Mouse (Mus musculus): ENCODE data around the gene Mustn1.

Mustn1 gene

GRCm38 (mm10) chr14:30880811-30881717 is 2.1 kb downstream of the Mustn1 start:
- peak; percentile 70 to 76 for DNase-seq

- DNase-seq = no peak
Observed at GRCm38 (mm10) chr14:30881718-30882108, 2.7 kb downstream of the Mustn1 start.

- DNase-seq = no peak
Observed at GRCm38 (mm10) chr14:30885298-30885697, 6.3 kb downstream of the Mustn1 start.

- no peak for DNase-seq
Observed at GRCm38 (mm10) chr14:30886204-30886603, 7.2 kb downstream of the Mustn1 start, which contains the start of gene Itih4. TSS of gene Itih4 (plus strand) at chr14:30886476.

- peak; percentile 87 to 93 for DNase-seq
Observed at GRCm38 (mm10) chr14:30888271-30888732, 9.3 kb downstream of the Mustn1 start.

- DNase-seq = no peak
Observed at GRCm38 (mm10) chr14:30899972-30900371, 21.0 kb downstream of the Mustn1 start.

- DNase-seq = no peak
Observed at GRCm38 (mm10) chr14:30902628-30903027, 23.6 kb downstream of the Mustn1 start.

- DNase-seq = no peak
Observed at GRCm38 (mm10) chr14:30903036-30903435, 24.0 kb downstream of the Mustn1 start.

GRCm38 (mm10) chr14:30904307-30904706 is 25.3 kb downstream of the Mustn1 start:
- DNase-seq = peak in 1 of 2 experiments; percentile 34

GRCm38 (mm10) chr14:30906001-30906400 is 27.0 kb downstream of the Mustn1 start:
- DNase-seq = peak in 1 of 2 experiments; percentile 42

GRCm38 (mm10) chr14:30907814-30908265 is 28.8 kb downstream of the Mustn1 start:
- peak; percentile 82 to 90 for DNase-seq

- peak in 1 of 2 experiments; percentile 57 for DNase-seq
Observed at GRCm38 (mm10) chr14:30911141-30911540, 32.1 kb downstream of the Mustn1 start.

- DNase-seq = no peak
Observed at GRCm38 (mm10) chr14:30912641-30913040, 33.6 kb downstream of the Mustn1 start.

GRCm38 (mm10) chr14:30913404-30913803 is 34.4 kb downstream of the Mustn1 start:
- no peak for DNase-seq

- no peak for DNase-seq
Observed at GRCm38 (mm10) chr14:30916516-30916915, 37.5 kb downstream of the Mustn1 start.

- DNase-seq = no peak
Observed at GRCm38 (mm10) chr14:30922053-30922670, 43.2 kb downstream of the Mustn1 start.

- no peak for DNase-seq
Observed at GRCm38 (mm10) chr14:30923375-30924105, 44.5 kb downstream of the Mustn1 start, which contains the start of gene Itih3. TSS of gene Itih3 (minus strand) at chr14:30923760.

- DNase-seq = no peak
Observed at GRCm38 (mm10) chr14:30925492-30925891, 46.5 kb downstream of the Mustn1 start.

GRCm38 (mm10) chr14:30930386-30930785 is 51.4 kb downstream of the Mustn1 start:
- no peak for DNase-seq
